Mouse (Mus musculus) T-helper 17 cell (primary cell): ENCODE measurements around the gene 1500011B03Rik.

Source experiments
- in situ Hi-C, 2 experiments: fragments of 300-600 bp; cut with MboI, MseI; formaldehyde crosslinking; loops; 1 replicate in 1 of 2; 2 replicates in 1 of 2; pipeline ENCODE4 v1.15.1; 2025; ENCODE audit warnings: high pct_unique_total_duplicates in 2 of 2

Gene 1500011B03Rik

DNA sequence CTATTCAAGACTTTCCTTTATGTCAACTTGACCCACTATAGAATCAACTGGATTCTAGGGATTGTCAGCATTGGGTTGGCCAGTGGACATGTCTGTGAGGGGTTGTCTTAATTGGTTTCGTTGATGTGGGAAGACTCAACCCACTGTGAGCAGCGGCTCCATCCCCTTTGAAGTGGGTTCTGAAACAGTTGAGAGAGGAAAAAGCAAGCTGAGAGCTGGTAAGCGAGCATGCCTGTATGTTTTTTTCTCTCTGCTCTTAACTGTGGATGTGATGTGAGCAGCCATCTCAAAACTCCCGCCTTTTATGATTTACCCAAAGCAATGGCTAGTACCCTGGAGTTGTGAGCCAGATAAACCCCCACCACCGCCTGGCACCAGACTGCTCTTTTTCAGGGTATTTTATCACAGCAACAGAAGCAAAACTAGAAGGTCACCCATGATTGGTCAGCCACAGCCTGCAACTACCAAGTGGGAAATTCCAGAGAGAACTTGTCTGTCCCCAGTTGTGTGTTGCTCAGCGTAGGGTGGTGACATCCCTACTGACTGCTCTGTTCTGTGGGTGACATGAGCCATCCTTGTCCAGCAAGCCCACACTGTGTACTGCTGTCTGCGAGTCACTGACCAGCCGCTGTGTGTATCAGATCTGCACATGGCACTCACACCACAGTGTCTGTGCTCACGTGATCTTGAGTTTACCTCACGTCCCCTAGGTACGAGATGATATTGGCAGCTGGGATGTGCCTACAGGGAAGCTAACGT, 39.7 kb downstream of the 1500011B03Rik start:
- in situ Hi-C loops, result no loop called here

DNA sequence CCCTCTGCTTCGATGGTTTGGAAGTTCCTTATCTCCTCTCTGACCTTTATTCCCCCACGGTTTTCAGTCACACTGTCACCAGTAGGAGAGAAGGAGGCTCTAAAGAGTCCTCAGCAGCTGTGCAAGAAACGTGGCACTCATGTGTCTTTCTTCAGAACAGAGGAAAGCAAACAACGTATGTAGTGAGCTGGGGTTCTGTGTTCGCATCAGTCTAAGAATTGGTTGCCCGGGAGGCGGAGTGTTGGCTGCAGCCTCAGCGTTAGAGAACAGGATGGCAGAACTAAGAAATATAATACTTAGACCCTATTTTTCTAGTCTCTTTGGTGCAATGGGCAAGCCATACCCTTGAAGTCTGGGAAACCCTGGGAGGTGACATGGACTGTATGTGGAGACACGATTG, 40.3 kb downstream of the 1500011B03Rik start:
- in situ Hi-C loops, result no loop called here

DNA sequence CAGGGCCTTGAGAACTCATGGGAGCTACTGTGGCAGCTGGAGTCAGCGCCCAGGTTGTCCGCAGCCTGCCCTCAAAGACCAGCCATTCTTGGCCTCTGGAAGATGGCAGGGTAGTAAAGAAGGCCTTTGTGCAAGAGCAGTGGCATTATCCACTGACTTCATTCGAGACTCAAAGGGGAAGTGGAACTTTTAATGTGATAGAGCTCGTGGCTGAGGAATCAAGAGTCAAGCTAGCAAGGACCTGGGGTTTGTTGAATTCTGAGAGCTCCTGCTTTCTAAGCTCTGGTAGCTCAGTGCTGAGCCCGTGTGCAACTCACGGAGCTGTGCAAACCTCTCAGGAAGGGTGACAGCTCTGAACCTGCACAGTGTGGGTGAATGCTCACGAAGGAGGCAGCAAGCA, 42.4 kb downstream of the 1500011B03Rik start:
- in situ Hi-C loops, result no loop called here

DNA sequence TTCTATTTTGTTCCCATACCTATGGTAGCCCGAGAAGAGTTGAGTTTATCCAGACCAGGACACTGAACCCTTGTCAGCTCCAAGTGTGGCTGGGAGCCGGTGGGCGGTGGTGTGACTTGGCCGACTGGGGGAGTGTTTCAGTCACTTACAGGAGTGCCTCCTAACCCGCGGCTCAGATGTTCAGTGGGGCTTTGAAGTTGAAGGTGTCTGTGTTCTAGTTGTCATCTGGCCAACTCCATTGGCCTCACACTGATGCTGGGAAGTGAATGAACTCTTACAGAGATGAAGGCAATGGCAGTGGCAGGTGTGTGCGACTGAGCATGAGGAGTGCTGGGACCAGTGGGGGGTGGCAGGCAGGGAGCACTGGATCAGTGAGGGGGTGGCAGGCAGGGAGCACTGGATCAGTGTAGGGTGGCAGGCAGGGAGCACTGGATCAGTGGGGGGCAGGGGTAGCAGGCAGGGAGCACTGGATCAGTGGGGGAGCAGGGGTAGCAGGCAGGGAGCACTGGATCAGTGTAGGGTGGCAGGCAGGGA, 43.2 kb downstream of the 1500011B03Rik start:
- in situ Hi-C loops, result loop anchor here in 1 of 2 experiments (10.0 kb wide), 1 partner anchor 1195 kb away; no protein-coding TSS in a partner anchor

- in situ Hi-C loops, result loop anchor here in 1 of 2 experiments (10.0 kb wide), 1 partner anchor 1191 kb away; no protein-coding TSS in a partner anchor
These were observed 47.1 kb downstream of the 1500011B03Rik start for GRCm38 (mm10) chr5:114776174-114776573.

GRCm38 (mm10) chr5:114775056-114775979, 48.0 kb downstream of the 1500011B03Rik start, which contains the start of gene Git2:
Git2 (minus strand) TSS chr5:114775517.
- in situ Hi-C loops, result loop anchor here in 1 of 2 experiments (10.0 kb wide), 1 partner anchor 1191 kb away; no protein-coding TSS in a partner anchor

- in situ Hi-C loops, result loop anchor here in 1 of 2 experiments (10.0 kb wide), 1 partner anchor 1190 kb away; no protein-coding TSS in a partner anchor
These were observed 48.7 kb downstream of the 1500011B03Rik start, which contains the start of gene Ankrd13a for GRCm38 (mm10) chr5:114774403-114775051. Ankrd13a (plus strand) TSS chr5:114774677.

- in situ Hi-C loops, result loop anchor here in 1 of 2 experiments (10.0 kb wide), 1 partner anchor 1189 kb away; no protein-coding TSS in a partner anchor
These were observed 49.5 kb downstream of the 1500011B03Rik start for GRCm38 (mm10) chr5:114773780-114774179.

DNA sequence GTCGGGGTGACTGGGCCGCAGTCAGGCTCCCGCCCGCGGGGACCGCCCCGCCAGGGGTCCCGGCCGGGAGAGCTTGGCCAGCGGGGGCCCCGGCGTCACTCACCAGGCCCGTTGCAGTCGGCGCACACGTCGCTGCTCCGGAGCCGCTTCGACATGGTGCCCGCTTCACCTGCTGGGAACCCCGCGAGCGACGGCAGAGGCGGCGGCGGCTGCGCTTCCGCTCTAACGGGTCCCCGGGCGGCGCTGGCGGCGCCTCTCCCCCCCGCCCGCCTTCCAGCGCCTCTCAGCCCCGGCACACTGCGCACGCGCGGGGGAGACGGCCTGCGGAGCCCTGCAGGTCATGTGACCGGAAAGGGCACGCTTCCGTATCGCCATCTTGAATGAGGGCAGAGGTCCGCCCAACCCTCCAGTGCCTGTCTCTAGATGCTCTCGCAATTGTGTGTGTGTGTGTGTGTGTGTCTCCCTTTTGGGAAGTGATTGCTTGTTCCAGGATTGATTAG, 50.0 kb downstream of the 1500011B03Rik start:
- in situ Hi-C loops, result loop anchor here in 1 of 2 experiments (10.0 kb wide), 1 partner anchor 1188 kb away; no protein-coding TSS in a partner anchor

DNA sequence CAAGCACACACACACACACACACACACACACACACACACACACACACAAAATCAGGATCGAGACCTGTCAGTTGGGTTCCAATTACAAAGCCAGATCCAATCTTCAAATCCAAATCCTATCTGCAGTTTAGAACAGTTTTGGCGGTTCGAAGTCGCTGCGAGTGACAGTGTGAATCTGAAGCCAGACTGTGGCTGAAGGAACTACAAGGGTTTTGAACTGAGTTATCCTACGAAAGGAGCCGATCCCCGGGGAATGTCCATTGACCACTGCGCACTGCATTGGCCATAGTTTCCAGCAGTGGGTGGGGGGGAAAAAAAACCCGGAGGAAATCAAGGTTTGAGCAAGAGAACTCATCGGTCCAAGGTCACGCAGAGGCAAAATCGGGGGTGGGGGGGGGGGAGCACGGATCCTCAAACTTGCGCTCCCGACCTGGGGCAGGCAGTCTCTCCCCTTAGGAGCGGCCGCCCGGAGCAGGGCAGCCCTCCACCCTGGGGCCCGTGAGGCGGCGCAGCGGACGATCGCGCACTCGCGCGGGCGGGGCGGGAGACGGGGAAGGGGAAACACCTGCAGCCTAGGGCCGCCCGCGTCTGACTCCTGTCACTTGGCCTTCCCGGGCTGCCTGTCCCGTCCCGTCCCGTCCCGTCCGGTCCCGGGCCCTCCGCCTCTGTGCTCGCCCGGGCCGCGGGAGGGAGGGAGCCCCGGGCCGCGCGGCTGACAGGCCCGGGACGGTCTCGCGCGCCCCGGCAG, 50.6 kb downstream of the 1500011B03Rik start:
- in situ Hi-C loops, result loop anchor here in 1 of 2 experiments (10.0 kb wide), 1 partner anchor 1188 kb away; no protein-coding TSS in a partner anchor

DNA sequence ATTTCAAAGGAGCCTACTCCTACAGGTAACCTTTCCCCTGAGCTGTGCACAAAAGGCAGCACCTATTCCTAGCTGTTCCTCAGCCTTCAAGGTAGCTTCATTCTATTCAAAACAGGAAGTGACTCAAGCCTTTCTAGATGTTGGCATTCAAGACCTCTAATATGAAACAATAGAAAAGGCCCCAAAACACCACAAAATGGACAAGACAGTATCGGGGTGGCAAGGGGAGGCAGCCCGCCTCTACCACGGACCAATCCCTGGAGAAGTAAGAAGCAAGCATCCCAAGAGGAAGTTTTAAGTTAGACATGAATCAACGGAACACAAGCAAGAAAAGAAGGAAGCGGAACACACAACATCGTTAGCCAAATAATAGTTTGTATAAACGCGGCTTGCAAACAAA, 51.5 kb downstream of the 1500011B03Rik start:
- in situ Hi-C loops, result loop anchor here in 1 of 2 experiments (10.0 kb wide), 1 partner anchor 1187 kb away; no protein-coding TSS in a partner anchor

DNA sequence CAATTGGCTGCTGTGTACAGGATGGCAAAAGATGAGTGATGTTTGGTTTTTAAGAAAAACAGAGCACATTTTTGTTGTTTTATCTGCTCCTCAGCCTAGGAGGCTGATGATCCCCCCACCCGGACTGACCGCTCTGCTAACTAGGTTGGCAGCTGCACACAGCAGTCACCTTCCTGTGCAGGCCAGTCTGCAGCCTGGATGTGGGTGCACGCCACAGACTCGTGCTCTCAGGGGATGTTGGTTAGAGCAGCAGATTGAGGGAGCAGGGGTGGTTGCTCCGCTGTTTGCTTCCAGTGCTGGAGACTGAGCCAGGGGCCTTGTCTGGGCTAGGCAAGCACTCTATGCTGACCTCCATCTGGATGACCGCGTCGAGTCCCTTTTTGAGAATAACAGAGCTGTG, 53.5 kb downstream of the 1500011B03Rik start:
- in situ Hi-C loops, result loop anchor here in 1 of 2 experiments (10.0 kb wide), 1 partner anchor 1185 kb away; no protein-coding TSS in a partner anchor

DNA sequence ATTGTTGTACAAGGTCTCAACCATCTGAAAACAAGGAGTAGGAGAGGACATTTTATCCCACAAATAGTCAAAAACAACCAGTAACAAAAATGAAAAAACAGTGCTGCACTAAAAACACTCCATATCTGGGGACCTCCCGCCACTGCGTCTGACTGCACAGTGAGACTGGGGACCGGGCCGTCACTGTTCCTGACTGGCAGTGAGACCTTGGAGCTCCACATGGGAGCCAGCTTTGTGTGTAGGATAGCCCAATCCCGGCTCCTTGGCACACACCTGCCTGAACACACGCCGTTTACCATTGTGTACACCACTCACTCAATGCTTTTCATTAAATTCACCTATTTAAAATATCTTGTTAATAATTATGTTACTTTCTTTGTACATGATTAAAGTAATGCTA, 56.1 kb downstream of the 1500011B03Rik start:
- in situ Hi-C loops, result no loop called here

DNA sequence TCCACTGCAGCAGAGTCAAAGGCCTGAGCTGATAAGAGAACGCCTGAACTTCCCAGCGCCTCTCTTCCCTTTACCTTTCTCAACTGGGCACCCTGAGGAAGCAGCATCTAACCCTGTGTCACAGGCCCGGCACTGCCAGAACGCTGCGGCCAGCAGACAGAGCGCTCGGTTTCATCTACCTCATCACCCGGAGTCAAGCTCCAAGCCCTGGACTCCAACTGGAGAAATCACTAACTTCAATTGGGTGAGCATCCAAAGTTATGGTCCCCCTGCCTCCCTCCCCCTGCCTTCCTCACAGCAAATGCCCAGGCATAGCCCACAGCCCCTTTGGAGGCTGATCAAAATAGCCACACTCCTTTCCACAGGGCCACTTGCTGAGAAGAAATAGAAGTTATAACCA, 56.6 kb downstream of the 1500011B03Rik start:
- in situ Hi-C loops, result no loop called here

DNA sequence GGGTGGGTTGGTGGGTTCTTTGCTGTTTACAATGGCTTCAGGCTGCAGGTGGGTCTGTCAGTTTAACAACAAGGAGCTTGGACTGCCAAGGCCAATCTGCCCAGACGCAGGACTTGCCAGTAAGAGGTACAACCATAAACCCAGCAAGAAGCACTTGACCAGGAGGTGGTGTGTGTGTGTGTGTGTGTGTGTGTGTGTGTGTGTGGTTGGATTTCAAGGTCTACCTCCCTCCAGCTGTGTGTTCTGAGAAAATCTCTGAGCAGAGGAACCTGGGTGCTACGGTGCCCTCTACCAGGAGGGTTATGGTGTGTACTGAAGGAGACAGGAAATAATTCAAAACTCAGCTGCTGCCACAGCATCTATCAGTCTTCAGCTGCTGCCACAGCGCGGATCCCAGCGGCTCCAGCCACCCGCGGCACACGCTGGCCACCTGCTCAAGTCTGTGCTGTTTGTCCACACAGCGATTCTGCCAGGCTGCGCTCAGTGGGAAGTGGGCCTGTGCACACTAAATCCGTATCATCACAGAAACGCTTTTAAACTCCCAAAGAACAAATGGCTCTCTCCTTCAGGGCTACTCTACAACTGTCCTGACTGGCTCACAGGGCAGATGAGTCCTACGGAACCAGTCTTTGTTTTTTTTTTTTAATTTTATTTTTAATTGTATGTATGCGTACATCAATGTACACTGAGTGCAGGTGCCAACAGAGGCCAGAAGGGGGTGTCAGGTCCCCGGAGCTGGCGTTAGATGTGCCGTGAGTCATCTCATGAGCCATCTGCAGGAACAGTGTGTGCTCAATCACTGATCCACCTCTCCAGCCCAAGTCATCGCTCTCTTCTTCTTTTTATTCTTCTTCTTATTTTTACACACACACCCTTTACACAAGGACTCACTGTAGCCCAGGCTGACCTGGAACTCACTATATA, 58.2 kb downstream of the 1500011B03Rik start:
- in situ Hi-C loops, result no loop called here

DNA sequence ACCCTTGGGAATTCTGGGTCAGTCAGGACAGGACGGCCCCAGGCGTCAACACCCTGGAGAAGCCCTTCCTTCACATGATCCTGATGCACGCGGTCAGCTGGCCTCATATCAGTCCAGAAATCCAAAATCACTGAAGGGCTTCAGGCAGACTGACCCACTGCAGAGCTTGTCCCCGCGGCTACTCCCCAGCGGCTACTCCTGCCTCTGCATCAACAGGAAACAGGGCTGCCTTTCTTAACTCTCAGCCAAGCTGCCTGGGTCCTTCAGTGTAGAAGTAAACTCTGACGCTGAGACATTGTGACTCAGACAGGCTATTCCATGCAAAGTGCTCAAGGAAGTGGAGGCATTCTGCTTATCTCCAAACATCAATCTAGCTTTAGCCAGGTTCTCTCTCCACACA, 61.3 kb downstream of the 1500011B03Rik start:
- in situ Hi-C loops, result no loop called here

DNA sequence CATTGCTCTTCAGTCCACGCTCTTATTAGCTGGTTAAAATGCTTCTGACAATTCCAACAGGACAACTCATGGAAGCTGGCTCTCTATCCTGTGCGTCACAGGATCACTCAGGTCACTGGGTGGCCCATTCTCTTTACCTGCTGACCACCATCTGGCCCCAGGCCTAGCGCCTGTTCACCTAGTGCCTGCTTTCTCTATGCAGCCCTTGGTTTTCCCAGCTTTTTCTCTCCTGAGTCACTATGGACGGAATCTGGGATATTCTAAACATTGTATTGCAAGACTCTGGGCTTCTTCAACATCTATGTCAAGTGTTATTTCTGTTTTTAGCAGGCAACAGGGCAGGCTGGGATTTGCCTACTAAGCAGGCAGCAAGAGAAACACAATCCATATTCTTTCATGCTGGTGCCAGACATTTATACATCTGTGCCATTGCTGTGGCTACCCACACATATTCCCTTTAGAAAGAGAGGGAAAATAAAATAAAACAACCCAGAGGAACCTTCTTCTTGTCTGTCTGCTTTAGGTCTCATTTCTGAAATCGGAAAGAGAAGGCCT, 63.7 kb downstream of the 1500011B03Rik start:
- in situ Hi-C loops, result no loop called here
